ENCODE assay signal across 25 mouse cellular contexts in genomic region chr12:53722156-53722555, GRCm38 (mm10).
"Had no signal": no experiment of that assay in that cellular context is flagged by ENCODE, and none has a peak within 500 bp of the region (broad histone marks: within the 10 kb centered on the region; RNA-seq: fewer than 3 reads in every experiment).

No protein-coding gene starts in this region.

- DNase-seq: kidney, adult 11 months; kidney, adult 8-10 months; kidney, postnatal 10 days; kidney, postnatal 36 days; layer of hippocampus, postnatal 36 days; liver; lung, adult 18-20 months; right cerebral cortex, adult 18-20 months; right cerebral cortex, postnatal 14 days; right cerebral cortex, postnatal 4 days; thymus, adult 2 months; thymus, postnatal 14 days; thymus, postnatal 4 days had no signal

- H3K4me2 ChIP-seq: kidney, embryonic 15.5 days; limb, embryonic 13.5 days; liver, embryonic 12.5 days; liver, embryonic 15.5 days; midbrain, embryonic 13.5 days; neural tube, embryonic 12.5 days; neural tube, embryonic 15.5 days had no signal

- H3K9me3 ChIP-seq: kidney, embryonic 15.5 days; limb, embryonic 10.5 days; limb, embryonic 13.5 days; liver, embryonic 12.5 days; liver, embryonic 15.5 days; midbrain, embryonic 13.5 days; neural tube, embryonic 12.5 days; neural tube, embryonic 15.5 days had no signal

- ATAC-seq: liver, embryonic 12.5 days; midbrain, embryonic 13.5 days had no signal

- H3K4me3 ChIP-seq: kidney, embryonic 15.5 days; left cerebral cortex, adult 2 months; limb, embryonic 10.5 days; limb, embryonic 13.5 days; liver, embryonic 12.5 days; liver, embryonic 15.5 days; megakaryocyte, embryonic 14.5 days; midbrain, embryonic 10.5 days; midbrain, embryonic 13.5 days; neural tube, embryonic 12.5 days; neural tube, embryonic 15.5 days had no signal

- H3K9ac ChIP-seq: kidney, embryonic 15.5 days; limb, embryonic 13.5 days; liver, embryonic 12.5 days; liver, embryonic 15.5 days; midbrain, embryonic 13.5 days; neural tube, embryonic 12.5 days; neural tube, embryonic 15.5 days had no signal

- H3K27ac ChIP-seq: kidney, embryonic 15.5 days; left cerebral cortex, adult 2 months; limb, embryonic 10.5 days; limb, embryonic 13.5 days; liver, embryonic 12.5 days; liver, embryonic 15.5 days; midbrain, embryonic 10.5 days; midbrain, embryonic 13.5 days; neural tube, embryonic 12.5 days; neural tube, embryonic 15.5 days; stomach, postnatal 0 days had no signal

- H3K27me3 ChIP-seq: limb, embryonic 13.5 days; liver, embryonic 12.5 days; liver, embryonic 15.5 days; megakaryocyte, embryonic 14.5 days; midbrain, embryonic 13.5 days; neural tube, embryonic 12.5 days; neural tube, embryonic 15.5 days had no signal

- H3K36me3 ChIP-seq: kidney, embryonic 15.5 days; limb, embryonic 10.5 days; limb, embryonic 13.5 days; liver, embryonic 12.5 days; liver, embryonic 15.5 days; midbrain, embryonic 10.5 days; midbrain, embryonic 13.5 days; neural tube, embryonic 12.5 days; neural tube, embryonic 15.5 days had no signal

- H3K4me1 ChIP-seq: kidney, embryonic 15.5 days; liver, embryonic 12.5 days; liver, embryonic 15.5 days; megakaryocyte, embryonic 14.5 days; midbrain, embryonic 13.5 days; neural tube, embryonic 12.5 days had no signal
